Mouse (Mus musculus): ENCODE results near the gene Exoc6b.
"Not testable (repeated sequence)": the region's sequence is repeated elsewhere in the genome, so short reads cannot be mapped to it uniquely, and the experiment has no call there.

Exoc6b gene

DNA sequence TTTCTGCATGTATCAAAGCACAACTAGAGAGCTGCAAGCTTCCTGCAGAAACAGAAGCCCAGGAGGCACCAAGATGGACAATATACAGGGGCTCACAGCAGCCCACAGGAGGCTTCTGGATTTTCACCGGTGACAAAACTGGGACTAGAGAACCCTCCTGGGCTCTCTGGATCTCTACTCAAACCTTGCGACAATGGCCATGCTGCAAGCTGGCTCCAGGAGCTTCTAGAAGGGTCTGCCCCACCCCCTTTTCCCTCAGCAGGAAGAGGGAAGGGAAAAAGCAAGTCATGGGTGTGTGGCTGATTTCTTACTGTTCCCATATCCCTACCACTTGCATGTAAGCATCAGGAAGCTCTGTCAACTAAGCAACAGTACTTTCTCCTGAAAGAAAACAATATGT lies 437.7 kb downstream of the Exoc6b start:
- no peak for DNase-seq (ENCODE audit: low spot score)

DNA sequence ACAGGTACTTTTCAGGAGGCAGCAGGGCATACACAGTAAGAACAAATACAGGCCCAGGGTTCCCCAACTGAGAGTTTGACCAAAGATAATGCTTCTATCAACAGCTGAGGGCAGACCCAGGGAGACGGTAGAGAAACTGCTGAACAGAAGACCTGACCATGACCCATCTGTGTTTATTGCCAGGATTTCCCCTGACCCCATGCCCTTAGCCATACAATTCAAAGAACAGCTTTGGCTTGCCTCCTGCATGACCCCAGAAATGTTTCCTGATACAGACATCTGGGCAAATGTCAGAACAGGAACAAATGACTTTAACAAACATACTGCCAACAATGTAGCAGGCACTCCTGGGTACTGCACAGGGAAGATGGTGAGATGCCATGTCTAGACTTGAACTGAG lies 439.0 kb downstream of the Exoc6b start:
- peak; percentile 60 for DNase-seq (ENCODE audit: low spot score)

DNA sequence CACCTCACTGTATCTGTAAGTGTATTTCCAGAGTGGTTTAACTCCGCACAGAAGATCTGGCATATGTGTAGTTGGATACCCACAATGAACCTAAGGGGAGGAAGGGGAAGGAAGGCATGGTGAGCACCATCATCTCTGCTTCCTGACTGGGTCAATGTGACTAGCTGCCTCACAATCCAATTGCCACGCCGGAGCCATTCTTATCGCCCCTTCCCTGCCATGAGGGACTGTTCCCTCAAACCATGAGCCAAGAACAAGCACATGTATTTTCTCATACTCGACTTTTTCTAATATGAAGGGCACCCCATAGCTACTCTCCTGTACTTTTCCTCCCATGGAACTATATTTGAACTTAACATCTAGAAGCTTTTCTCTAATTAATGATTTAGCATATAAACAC lies 440.5 kb downstream of the Exoc6b start:
- DNase-seq (ENCODE audit: low spot score), result no peak

DNA sequence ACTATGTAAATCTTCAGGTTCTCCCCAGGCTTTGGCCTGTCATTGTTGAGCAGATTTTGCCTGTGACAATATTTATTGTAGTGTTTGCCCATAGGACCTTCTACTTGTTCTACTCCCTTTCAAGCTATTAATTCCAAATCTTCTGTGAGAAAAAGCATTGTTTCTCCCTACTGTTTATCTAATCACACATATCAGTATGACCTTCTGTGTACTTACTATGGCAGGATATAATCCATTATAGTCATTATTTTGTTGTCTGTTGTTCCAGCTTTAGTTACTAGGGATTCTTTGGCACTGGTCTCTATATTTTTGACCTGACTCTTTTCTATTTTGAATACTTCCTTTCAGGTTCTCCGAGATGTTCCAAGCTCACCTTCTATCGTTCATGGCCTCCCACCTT lies 442.9 kb downstream of the Exoc6b start:
- DNase-seq (ENCODE audit: low spot score), result no peak

DNA sequence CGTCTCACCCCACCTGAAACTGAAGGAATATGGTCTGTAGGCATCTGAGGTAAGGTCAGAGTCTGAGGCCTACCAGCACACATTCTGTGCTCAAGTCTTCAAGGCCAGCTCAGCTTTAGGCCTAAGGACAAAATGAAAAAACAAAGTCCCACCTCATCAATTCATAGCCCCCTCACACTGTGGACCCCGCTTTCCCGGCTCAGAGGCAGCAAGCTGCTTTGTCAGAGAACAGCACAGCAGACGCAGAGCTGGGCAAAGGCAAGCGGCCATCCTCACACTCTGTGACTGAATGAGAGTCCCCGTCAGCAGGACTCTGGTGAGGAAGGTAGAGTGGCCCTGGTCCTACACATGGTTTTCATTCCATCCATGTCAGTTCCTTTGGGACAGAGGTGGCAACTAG lies 450.1 kb downstream of the Exoc6b start:
- no peak for DNase-seq (ENCODE audit: low spot score)

DNA sequence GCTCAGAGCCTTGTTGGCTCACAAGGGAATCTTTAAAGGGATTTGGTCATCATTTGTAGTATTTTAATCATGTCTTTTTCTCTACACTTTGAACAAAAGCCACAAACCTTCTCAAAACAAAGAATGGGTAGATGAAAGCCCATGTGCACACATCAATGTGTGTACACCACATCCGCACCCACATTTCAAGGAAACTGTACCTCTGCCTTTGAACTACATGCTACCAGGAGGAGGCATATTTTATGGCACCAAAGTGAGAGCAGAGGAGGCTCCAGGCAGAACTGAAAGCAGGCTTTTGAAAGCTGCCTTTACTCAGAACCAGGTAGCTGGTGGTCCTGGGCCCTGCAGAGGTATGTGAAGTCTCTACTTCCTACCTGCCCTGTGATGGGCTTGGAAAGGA lies 452.3 kb downstream of the Exoc6b start:
- DNase-seq (ENCODE audit: low spot score), result no peak

DNA sequence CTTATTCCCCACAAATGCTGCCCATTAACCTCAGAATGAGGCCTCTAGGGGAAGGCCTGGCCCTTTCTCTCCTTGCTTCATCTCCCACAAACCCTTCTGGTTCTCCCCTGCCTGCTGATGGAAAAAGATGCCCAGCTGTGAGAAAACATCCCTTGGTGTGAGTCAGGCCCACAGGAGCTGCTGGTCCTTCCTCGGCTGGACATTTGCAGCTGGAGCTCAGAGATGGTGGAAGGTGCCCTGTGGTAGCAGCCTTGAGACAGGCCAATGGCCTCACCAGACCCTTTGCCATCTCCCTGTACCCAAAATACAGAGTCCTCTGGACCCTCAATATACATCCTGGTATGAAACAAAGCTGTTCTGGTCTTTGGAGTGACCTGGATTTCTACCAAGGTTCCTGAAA lies 452.7 kb downstream of the Exoc6b start:
- DNase-seq (ENCODE audit: low spot score), result no peak

DNA sequence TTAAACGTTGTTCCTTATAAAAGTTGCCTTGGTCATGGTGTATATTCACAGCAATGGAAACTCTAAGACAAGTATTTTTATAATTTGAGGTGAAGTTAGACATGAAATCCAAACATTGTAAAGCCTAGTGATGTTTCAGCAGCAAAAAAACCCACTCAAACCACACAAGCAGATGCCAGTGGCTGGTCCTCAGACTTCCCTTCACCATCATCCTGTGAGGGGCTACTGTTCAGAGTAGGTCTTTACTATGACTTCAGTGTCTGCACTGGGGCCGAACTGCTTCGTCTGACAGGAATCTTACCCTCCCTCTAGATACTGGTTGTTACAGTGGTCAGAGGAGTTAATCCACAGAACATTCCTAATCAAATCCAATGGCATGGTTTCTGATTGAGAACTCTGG lies 455.8 kb downstream of the Exoc6b start:
- DNase-seq (ENCODE audit: low spot score), result no peak

DNA sequence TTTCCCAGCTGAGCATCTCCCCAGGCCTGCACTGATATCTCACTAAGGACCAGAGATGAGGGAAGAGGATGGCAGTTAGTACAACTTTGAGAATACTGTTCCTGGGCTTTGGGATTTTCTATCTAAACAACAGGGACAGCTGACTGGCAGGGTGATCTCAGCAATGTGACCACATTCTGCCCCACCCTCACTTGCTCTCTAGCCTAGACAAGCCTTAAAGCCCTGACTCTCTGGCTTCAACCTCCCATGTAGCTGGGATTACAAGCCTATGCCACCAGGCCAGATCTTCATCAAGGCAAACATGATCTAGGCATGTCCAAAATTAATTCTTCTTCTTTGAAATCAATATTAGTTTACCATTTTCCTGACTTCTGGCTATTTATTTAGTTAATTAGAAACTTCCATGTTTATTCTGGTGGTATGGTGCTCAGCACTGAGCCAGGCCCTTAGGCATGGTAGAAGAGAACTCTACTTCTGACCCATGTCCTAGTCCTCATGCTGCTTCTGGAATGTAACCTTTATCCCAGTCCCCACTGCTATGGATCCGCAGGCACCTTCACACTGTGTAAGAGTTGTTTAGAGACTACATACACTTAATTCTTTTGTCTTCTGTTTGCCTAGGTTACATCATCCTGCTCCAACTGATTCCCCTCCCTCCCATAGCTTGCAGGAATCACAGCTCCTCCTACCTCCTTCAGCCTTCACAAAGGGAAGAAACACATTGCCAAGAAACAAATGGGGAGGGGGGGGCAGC lies 468.0 kb downstream of the Exoc6b start:
- DNase-seq (ENCODE audit: low spot score), result no peak

DNA sequence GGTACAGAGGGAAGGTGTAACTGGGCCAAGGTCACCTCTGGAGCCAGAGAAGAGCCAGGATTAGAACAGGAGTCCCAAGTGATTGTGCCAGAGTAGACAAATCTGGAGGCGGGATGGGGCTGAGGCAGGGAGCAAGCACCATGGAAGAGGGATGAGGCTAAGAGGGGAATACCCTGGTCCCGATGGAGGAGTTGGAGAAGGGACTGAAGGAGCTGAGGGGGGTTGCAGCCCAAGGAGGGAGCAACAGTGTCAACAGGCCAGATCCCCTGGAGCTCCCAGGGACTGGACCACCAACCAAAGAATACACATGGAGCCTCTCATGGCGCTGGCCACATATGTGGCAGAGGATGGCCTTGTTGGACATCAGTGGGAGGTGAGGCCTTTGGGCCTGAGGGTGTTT lies 470.0 kb downstream of the Exoc6b start:
- DNase-seq (ENCODE audit: low spot score), result not testable (repeated sequence)

DNA sequence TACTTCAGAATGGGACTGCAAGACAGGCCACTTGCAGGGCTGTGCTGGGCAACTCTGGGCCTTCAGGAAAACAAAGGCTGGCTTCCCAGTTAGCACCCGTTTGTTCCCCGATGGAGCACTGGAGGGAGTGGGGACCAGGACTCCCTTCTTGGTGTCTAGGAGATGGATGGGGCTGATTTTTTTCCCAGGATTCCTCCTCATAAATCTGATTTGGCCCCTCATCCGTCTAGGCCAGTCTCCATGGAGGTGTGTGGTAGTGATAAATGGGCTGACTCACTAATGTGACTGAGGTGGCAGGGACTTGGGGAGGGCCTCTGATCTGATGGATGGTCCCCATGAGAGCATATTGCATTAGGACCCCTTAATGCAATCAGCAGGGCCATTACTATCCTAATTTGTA lies 470.6 kb downstream of the Exoc6b start:
- no peak for DNase-seq (ENCODE audit: low spot score)

DNA sequence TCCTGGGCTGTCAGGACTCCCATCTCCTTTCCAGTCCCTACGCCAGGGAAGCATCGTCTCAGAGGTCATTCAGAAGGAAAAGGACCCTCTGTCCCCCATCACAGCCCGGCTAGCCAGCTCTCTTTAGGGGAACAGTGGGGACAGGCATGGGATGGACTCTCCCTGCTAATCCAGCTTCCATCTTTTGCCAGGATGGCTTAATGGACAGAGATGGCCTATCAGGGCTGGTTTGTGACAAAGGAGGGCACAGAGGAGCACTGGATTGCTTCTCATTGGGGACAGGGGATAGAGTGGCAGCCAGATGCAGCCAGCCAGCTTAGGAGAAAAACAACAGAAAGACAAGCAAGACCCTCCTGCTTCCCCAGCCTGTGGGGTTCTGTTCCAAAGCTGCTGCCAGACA lies 474.7 kb downstream of the Exoc6b start:
- DNase-seq (ENCODE audit: low spot score), result peak; percentile 57

DNA sequence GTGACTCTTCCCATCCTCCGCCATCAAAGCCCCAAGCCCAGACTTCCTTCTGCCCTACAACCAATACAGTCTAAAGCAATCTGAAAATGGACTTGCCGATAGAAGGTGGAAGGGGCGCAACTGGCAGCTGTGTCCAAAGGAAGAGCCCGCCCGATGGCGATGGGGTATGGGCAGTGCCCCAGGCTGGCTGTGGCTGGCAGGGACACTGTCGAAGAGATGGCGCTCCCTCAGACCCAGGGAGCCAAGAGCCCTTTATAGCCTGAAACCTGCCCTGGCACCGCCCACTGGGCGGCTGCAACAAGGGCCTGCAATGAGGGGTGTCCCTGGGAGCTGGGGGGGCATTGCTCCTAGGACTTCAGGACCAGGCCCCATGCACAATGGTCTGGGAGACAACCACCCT lies 475.6 kb downstream of the Exoc6b start, which contains the start of gene Cyp26b1:
TSS of gene Cyp26b1 (minus strand) at position 216 of the 400 bp plus-strand sequence.
- no peak for DNase-seq (ENCODE audit: low spot score)

DNA sequence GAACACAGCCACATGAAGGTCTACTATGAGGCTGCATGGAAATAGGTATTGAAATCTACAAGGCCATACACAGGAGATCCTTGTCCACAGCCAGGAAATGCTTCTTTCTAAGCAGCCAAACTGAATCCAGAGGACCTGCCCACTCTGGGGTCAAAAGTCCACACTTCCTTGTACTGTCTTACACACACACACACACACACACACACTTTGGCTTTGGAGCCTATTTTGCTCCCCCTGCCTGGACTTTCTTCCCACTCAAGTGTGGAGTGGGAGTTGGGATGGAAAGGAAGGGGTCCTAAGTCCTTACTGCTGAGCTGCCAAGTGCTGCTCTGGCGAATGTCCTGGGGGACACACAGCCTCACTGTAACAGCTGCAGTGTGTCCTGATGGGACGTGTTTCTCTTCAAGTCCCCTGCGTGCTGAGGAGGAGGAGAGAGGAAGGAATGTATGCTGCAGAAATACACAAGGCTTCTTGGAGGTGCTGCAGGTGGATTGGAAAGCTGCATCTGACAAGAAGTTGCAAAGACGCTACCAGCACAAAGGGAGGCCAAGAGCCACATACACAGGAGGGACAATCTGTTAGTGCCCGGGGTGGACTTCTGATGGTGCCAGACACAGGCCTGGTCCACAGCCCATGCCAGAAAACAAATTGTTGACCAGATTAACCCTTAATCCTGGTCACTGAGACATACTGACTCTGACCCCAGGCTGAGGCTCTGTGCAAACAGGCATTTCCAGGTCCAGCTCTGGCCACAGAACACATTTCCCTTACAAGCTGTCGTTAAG lies 478.2 kb downstream of the Exoc6b start:
- DNase-seq (ENCODE audit: low spot score), result no peak

DNA sequence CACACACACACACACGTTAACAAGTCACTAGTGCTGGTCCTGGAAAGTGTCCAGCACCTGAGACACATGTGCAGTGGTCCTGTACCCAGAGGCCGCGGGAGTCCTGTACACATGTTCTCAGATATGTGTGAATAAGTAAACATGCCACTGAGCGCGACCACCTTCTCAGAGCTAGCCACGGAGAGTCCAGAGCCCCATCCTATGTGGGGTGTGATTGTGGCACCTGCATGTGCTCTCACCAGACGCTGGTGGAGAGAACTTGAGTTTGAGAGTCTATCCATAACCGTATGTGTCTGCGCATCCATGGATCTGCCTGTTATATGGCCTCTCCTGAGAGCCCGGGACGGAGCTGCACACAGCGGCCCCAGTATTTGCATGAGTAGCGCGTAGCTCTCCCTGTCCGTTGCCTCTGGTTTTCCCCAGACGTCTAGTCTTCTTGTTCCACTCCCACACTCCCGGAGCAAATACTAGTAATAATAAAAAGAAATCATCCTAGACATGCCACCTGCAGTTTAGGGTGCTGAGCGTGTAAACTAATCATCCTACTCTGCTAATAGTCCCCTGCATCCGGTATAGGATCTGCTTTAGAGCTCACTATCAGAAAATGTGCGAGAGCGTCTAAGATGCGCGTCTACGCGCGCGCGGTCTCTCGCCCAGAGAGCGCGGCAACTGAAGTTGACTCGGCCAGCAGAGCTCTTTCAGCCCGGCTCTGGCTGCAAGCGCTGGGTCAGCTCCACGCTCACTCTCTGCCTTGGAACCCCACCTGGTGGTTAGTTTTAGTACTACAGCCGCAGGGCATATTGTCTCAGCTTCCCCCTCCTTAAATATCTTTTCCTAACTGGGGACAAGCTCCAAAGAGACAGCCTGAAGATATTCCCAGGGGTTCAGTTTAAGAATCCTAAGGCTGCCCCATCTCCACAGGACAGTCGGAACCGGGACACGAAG lies 479.3 kb downstream of the Exoc6b start:
- DNase-seq (ENCODE audit: low spot score), result peak; percentile 89

DNA sequence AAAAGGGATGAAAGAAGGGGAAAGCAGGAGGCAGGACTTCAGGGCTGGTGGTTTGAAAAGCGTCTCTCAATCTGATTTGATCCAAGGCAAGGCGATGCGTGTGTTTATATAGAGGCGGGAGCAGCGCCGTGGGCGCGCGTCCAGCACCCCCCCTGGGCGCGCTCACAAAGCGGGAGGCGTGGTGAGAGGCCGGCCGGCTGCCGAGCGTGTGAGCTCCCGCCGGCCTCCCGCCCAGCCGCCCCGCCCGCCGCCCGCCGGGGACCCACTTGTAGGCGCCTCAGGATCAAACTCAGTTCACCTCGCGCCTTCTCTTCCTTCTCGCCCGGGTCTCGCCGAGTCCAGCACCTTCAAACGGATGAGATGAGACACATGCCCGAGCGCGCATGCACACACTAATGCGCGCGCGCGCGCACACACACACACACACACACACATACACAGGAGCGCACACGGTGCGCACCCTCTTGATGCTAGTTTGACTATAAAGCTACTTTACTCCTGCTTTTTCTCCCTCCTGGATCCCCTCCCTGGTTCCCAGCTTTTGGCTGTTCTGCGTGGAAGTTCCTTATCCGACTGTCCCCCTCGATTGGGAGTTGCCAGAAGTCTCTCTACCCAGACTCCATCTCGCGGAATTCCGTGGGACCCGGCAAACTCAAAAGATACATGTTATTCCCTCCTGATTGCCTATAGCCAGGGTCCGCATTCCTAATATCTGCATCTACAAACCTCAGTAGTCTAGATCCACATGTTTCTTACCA lies 480.2 kb downstream of the Exoc6b start:
- DNase-seq (ENCODE audit: low spot score), result peak; percentile 57

DNA sequence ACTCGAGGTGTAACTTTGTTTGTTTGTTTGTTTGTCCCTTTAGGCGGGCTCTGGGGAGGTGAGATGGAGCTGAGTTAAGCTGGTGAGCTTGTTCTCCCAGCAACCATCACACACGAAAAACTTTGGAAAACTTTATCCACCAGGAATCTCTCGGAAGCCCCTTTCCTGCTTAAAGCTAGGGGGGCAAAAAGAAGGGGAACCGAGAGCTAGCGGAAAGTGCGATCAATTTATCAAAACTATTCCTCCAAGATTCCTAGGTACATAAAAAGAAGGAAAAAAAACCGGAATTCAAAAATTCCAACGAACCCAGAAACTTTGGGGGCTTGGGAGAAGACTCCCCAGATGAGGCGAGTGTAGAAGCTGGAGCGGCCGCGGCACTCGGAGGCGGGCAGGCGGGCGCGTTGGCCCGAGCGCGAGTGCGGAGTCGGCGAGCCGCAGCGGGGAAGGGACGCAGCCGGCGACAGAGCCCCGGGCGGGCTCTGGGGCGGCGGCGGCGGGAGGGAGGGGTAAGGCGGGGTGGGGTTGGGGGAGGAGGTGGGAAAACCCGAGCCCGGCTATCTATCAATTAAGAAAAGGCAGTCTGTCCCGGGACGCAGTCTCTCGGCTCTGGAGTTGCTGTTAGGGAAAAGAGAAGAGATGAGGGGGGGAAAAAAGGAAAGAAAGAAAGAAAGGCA lies 481.0 kb downstream of the Exoc6b start:
- peak; percentile 58 for DNase-seq (ENCODE audit: low spot score)

DNA sequence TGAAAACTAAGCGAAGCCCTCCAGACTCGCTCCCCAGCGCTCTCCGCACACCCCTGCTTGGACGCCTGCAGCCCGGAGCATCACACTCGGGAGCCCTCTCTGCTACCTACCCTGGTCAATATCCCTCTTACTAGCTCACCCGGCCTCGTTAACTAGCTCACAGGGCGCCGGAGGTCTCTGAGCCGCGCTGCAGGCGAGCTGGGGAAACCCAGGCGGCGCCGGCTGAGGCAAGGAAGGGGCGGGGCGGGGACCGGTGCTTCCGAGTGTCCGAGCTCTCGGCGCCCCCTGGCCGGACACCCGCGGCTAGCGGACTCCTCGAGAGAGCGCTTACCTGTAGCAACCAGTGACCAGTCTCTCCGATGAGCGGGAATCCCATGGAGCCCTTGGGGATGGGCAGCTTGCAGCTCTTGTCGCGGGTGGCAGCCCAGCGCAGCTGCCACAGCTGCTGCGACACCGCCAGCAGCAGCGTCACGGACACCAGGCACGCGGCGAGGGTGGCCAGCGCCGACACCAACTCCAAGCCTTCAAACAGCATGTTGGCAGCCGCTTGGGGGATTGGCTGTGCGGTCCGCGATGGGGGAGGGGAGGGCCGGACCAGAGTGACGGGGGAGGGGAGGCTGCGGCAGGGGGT lies 481.7 kb downstream of the Exoc6b start:
- DNase-seq (ENCODE audit: low spot score), result peak; percentile 74

DNA sequence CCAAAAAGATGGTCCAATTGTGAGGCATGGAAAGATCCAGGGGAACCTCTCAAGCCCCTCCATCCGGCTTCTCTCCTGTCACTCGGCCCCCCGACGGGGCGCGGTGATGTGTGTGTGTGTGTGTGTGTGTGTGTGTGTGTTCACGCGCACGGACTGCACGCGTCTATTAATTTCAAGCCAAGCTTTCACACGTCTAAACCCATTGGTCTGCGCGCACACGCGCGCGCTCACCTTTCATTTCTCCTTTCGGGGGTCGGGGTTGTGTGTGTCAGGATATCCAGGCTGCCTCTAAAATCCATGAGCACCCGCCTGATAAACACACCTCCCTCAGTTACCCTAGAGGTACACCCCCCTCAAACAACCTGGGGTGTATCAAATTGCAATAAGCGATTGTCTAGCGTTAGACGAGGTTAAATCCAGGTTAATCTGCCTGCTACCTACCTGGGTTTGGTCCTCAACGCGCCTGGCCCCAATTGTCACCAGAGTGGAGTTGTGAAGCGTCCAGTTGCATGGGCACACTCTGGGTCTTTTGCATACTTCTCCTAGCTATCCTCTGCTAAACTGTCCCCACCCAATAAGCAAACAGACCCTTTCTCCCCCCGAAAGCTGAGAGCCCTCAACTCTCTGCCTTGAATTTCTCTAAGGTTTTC lies 482.6 kb downstream of the Exoc6b start:
- DNase-seq (ENCODE audit: low spot score), result no peak

DNA sequence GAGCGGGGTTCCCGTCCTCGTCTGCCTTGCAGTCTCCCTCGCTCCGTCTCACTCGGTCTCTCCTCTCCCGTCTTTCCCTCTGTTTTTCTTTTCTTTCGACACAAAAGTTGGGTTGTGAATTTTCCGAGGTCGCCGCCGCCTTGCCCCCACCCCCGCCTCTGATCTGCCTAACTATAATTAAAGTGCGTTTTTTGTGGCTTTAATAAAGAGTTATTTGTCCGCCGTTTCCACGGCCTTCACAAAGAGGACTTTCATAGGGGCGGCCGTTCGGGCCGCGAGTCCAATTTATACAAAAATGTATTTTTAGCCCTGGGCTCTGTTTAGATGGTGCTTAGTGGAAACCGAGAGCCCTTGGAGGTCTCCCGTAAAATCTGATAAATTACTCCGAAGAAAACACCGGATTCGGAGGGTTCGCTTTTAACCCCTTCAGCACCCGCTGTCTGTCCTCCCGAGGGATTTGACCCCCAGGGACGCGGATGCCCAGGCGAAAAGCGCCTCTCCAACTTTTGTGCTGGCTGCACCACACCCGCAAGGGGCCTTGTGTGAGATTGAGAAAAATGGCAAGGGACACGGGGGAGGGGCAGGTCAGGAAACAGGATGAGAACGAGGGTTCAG lies 483.5 kb downstream of the Exoc6b start:
- DNase-seq (ENCODE audit: low spot score), result no peak
